Mouse (Mus musculus) ES-CJ7 (cell line): ENCODE results near the gene Snx6.
"Not testable (repeated sequence)": the region's sequence is repeated elsewhere in the genome, so short reads cannot be mapped to it uniquely, and the experiment has no call there.

ENCODE experiments used
- DNase-seq: peaks from one replicate; pipeline ENCODE4 v3.0.0; 2011; ENCODE audit warnings: low read depth, low spot score

Gene Snx6

DNA sequence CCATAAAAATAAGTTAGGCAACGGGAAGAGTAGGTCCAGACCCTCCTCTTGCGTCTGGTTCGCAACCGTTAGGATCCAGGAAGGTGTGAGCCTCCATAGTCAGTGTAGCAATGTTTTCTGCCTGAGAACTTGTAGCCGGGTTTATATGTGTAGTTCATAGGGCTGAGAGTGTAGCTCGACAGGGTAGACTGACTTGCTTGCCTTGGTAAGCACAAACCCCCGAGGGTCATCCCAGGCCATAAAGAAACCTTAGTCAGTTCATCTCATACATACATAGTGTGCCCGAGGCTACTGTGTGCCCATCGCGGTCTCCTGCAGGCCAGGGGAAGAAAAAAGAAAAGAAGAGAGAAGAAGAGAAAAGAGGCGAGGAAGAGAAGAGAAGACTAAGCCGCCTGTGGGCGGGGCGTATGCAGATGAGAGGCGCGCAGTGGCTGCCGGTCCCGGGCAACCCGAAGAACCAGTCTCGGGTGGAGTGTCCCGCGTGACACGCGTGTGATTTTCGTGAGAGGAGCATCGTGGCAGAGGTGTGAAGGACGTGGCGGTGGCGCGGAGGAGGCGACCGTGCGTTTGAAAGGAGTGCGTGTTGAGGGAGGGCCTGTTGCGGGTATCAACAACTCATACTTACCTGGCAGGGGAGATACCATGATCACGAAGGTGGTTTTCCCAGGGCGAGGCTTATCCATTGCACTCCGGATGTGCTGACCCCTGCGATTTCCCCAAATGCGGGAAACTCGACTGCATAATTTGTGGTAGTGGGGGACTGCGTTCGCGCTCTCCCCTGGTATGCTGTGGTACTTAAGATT is 85.6 kb downstream of the Snx6 start:
- DNase-seq: not testable (repeated sequence)

DNA sequence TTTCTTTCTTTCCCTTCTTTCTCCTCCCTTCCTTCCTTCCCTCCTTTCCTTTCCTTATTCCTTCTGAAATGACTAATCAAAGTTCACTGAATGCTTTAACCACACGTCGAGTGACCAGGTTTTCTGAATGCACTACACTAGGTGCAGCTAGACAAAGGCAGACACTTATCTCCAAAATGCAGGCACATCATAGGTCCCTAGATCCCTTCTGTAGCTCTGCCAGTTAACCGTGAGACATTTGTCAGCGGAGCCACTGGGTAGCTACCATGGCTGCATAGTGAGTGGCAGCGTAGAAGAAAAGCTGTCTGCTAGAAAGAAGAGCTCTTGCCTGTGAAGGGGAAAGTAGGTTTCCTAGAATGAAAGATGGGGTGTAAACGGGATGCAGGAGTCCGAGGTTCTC is 96.1 kb downstream of the Snx6 start:
- no peak for DNase-seq

DNA sequence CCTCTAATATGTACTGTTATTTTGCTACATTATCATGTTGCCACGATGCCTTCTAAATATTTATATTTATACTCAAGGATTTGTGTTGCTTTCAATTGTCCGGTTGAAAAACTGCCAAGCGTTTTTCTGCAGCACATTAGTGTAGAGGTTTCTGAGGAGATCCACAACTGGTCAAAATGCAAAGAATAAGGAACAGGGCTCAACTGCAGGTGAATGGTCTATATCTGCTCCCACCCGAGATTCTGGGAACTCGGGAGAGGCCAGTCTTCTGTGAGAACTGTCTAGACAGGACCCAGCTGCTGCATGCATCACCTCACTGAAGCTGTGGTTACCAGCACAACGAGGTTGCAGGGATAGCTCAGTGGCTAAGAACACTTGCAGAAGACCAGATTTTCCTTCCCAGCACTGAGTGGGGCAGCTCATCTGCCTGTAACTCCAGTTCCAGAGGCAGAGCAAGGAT is 97.7 kb downstream of the Snx6 start:
- DNase-seq: no peak

DNA sequence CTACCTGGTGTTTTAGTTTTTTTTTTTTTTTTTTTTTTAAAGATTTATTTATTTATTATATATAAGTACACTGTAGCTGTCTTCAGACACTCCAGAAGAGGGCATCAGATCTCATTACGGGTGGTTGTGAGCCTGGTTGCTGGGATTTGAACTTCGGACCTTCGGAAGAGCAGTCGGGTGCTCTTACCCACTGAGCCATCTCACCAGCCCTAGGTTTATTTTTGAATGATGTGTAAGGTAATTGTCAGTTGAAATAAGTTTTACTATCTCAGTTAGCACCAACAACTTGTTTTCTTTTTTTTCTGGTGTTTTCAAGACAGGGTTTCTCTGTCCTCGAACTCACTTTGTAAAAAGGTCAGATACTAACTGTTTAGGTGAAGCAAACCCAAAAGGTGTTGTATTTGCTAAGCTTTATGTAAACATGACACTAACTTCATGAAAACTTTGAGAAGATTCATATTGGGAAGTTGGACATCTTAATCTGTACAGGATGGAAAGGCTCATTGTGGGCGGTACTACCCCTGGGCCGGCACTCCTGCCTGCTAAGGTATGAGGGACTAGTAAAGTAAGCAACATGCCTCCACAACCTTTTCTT is 98.4 kb downstream of the Snx6 start:
- DNase-seq: no peak
